Mouse (Mus musculus) megakaryocyte, embryonic 14.5 days (primary cell): Measurements from ENCODE around the gene Tctn1.

Source experiments
- FLI1 ChIP-seq: IDR thresholded peaks from 2 replicates; pipeline ENCODE4 v1.6.1; 2012; ENCODE audit warnings: low read length, inconsistent platforms, mixed read lengths
- GATA1 ChIP-seq: IDR thresholded peaks from 3 replicates; pipeline ENCODE4 v1.6.1; 2012; ENCODE audit warnings: mixed read lengths, low read length, inconsistent platforms, borderline replicate concordance

GRCm38 (mm10) chr5:122294219-122294735, 30.0 kb upstream of the Tctn1 start:
- TF ChIP-seq FLI1 (no peak), GATA1 (no peak)
